8 mouse cellular contexts compared by ENCODE assay signal in the genomic region with DNA sequence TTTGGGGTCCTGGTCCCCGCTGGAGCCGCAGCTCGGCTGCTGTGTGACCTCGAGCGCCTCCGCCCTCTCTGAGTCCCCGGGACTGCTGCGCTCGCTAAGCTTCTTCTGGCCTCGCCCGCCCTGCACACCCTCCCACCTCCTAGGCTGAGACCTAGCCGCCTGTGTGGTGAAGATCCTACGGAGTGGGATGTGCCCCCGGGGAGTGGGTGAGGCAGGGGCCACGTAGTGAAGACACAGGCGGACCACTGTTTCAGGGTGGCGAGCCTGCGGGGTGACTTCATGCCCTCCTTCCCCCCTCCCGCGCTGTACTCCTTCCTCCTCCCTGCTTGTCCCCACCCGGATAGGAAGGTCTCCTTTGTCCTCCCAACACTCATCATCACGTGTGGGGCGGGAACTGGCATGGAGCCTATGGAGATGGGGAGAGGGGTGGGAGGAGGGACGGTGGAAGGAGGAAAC. TPM values are rescaled to one million over a fixed set of nuclear protein-coding genes. Genes with fewer than 3 reads are reported as not detected.
DNase-seq lines count a peak whose midpoint lies in the region; ATAC-seq lines count a peak whose summit lies in the region.

No protein-coding gene starts in this region.

- H3K4me2 ChIP-seq in embryonic facial prominence, embryonic 13.5 days = peak overlapping the region; percentile 74
- peak overlapping the region; percentile 89 for H3K4me2 ChIP-seq in heart, embryonic 15.5 days
- H3K4me2 ChIP-seq in lung, embryonic 16.5 days (ENCODE audit: low read depth, low read length) = peak overlapping the region; percentile 81

- H3K4me1 ChIP-seq in embryonic facial prominence, embryonic 13.5 days = peaks cover 21% of the 10 kb centered on the region
- peaks cover 35% of the 10 kb centered on the region for H3K4me1 ChIP-seq in heart, embryonic 15.5 days (replicated peaks)
- peaks cover 17% of the 10 kb centered on the region for H3K4me1 ChIP-seq in lung, embryonic 16.5 days (replicated peaks; ENCODE audit: control insufficient read depth, insufficient read depth, low read length)

- H3K27ac ChIP-seq in embryonic facial prominence, embryonic 13.5 days = peak overlapping the region; percentile 90
- peak overlapping the region; percentile 93 for H3K27ac ChIP-seq in heart, embryonic 15.5 days
- H3K27ac ChIP-seq in lung, embryonic 16.5 days (ENCODE audit: low read length) = peak overlapping the region; percentile 89

- no peaks in the 10 kb centered on the region for H3K27me3 ChIP-seq in embryonic facial prominence, embryonic 13.5 days
- H3K27me3 ChIP-seq in heart, embryonic 15.5 days = no peaks in the 10 kb centered on the region
- H3K27me3 ChIP-seq in lung, embryonic 16.5 days (ENCODE audit: control insufficient read depth, insufficient read depth, low read depth, low read length) = no peaks in the 10 kb centered on the region

- H3K36me3 ChIP-seq in embryonic facial prominence, embryonic 13.5 days = peaks cover 22% of the 10 kb centered on the region
- peaks cover 14% of the 10 kb centered on the region for H3K36me3 ChIP-seq in heart, embryonic 15.5 days
- peaks cover 2% of the 10 kb centered on the region; the same call in 1 of the 2 replicates for H3K36me3 ChIP-seq in lung, embryonic 16.5 days (ENCODE audit: control insufficient read depth, insufficient read depth, low read length)

- under 1% methylated on average over 24 of the region's 24 CpGs for WGBS in embryonic facial prominence, embryonic 13.5 days
- under 1% methylated on average over 24 of the region's 24 CpGs for WGBS in heart, embryonic 15.5 days
- under 1% methylated on average over 24 of the region's 24 CpGs for WGBS in lung, embryonic 16.5 days

- peak; percentile 56 for ATAC-seq in embryonic facial prominence, embryonic 13.5 days (ENCODE audit: insufficient number of reproducible peaks, insufficient read depth, low FRiP score, low TSS enrichment, low read depth)
- peak; percentile 78 for ATAC-seq in heart, embryonic 15.5 days (replicated peaks; ENCODE audit: insufficient number of reproducible peaks, insufficient read depth, low FRiP score, low read depth)
- ATAC-seq in lung, embryonic 16.5 days (ENCODE audit: low read depth) = peak; percentile 69

- peak overlapping the region; percentile 96 for H3K9ac ChIP-seq in embryonic facial prominence, embryonic 13.5 days
- H3K9ac ChIP-seq in heart, embryonic 15.5 days = peak overlapping the region; percentile 87
- H3K9ac ChIP-seq in lung, embryonic 16.5 days (ENCODE audit: low read length) = peak overlapping the region; percentile 80

- H3K4me3 ChIP-seq in embryonic facial prominence, embryonic 13.5 days = peak overlapping the region; percentile 74
- peak overlapping the region; percentile 78 for H3K4me3 ChIP-seq in heart, embryonic 15.5 days
- peak overlapping the region; percentile 63 for H3K4me3 ChIP-seq in lung, embryonic 16.5 days (ENCODE audit: low read length)

- H3K9me3 ChIP-seq in embryonic facial prominence, embryonic 13.5 days = no peaks in the 10 kb centered on the region
- H3K9me3 ChIP-seq in heart, embryonic 15.5 days (replicated peaks) = no peaks in the 10 kb centered on the region
- no peaks in the 10 kb centered on the region; the same call in 1 of the 2 replicates for H3K9me3 ChIP-seq in lung, embryonic 16.5 days (ENCODE audit: control insufficient read depth, low read length)

- DNase-seq in 3T3-L1 (ENCODE audit: low read depth, low spot score) = peak; percentile 97
- DNase-seq in NIH3T3 (ENCODE audit: low read depth) = peak; percentile 96
- peak; percentile 80 for DNase-seq in kidney, postnatal 14 days
- peak; percentile 74 for DNase-seq in ovary, adult 18-20 months (ENCODE audit: low spot score)
- DNase-seq in thymus, postnatal 4 days = no peak

RNA-seq across cellular contexts. Expression of a gene that starts 1.9 kb away (rescaled TPM):
- 174 and 185 TPM in 2 replicates for polyA plus RNA-seq in embryonic facial prominence, embryonic 13.5 days (2015; fragmentation: Nextera tagmentation; extraction: Ambion mirVana)
- polyA plus RNA-seq in heart, embryonic 15.5 days (2015; fragmentation: Nextera tagmentation; extraction: Ambion mirVana) = 82.3 and 90.3 TPM in 2 replicates
- 133 and 142 TPM in 2 replicates for polyA plus RNA-seq in lung, embryonic 16.5 days (2015; fragmentation: Nextera tagmentation; extraction: Ambion mirVana)

RNA-seq across cellular contexts. Expression of a gene that starts 19.1 kb away (rescaled TPM):
- not detected in 2 replicates for polyA plus RNA-seq in embryonic facial prominence, embryonic 13.5 days (2015; fragmentation: Nextera tagmentation; extraction: Ambion mirVana)
- not detected in 2 replicates for polyA plus RNA-seq in heart, embryonic 15.5 days (2015; fragmentation: Nextera tagmentation; extraction: Ambion mirVana)
- polyA plus RNA-seq in lung, embryonic 16.5 days (2015; fragmentation: Nextera tagmentation; extraction: Ambion mirVana) = not detected in 2 replicates

RNA-seq across cellular contexts. Expression of a gene that starts 19.8 kb away (rescaled TPM):
- polyA plus RNA-seq in embryonic facial prominence, embryonic 13.5 days (2015; fragmentation: Nextera tagmentation; extraction: Ambion mirVana) = not detected in 2 replicates
- not detected in 2 replicates for polyA plus RNA-seq in heart, embryonic 15.5 days (2015; fragmentation: Nextera tagmentation; extraction: Ambion mirVana)
- not detected in 2 replicates for polyA plus RNA-seq in lung, embryonic 16.5 days (2015; fragmentation: Nextera tagmentation; extraction: Ambion mirVana)

RNA-seq across cellular contexts. Expression of a gene that starts 31.2 kb away (rescaled TPM):
- polyA plus RNA-seq in embryonic facial prominence, embryonic 13.5 days (2015; fragmentation: Nextera tagmentation; extraction: Ambion mirVana) = not detected in 2 replicates
- not detected in 2 replicates for polyA plus RNA-seq in heart, embryonic 15.5 days (2015; fragmentation: Nextera tagmentation; extraction: Ambion mirVana)
- polyA plus RNA-seq in lung, embryonic 16.5 days (2015; fragmentation: Nextera tagmentation; extraction: Ambion mirVana) = not detected in 2 replicates

RNA-seq across cellular contexts. Expression of a gene that starts 31.3 kb away (rescaled TPM):
- not detected in 2 replicates for polyA plus RNA-seq in embryonic facial prominence, embryonic 13.5 days (2015; fragmentation: Nextera tagmentation; extraction: Ambion mirVana)
- not detected in 2 replicates for polyA plus RNA-seq in heart, embryonic 15.5 days (2015; fragmentation: Nextera tagmentation; extraction: Ambion mirVana)
- polyA plus RNA-seq in lung, embryonic 16.5 days (2015; fragmentation: Nextera tagmentation; extraction: Ambion mirVana) = not detected in 2 replicates
